ENCODE assay signal across 18 mouse cellular contexts in genomic region chr11:77181528-77181927, GRCm38 (mm10). TPM values are rescaled to one million over a fixed set of nuclear protein-coding genes. Genes with fewer than 3 reads are reported as not detected.
DNase-seq lines count a peak whose midpoint lies in the region; ATAC-seq and TF ChIP-seq lines count a peak whose summit lies in the region.
"Had no signal": no experiment of that assay in that cellular context is flagged by ENCODE, and none has a peak within 500 bp of the region (broad histone marks: within the 10 kb centered on the region; RNA-seq: fewer than 3 reads in every experiment).

No protein-coding gene starts in this region.

- no peak for TF ChIP-seq POLR2A in kidney, adult 2 months (IDR thresholded peaks at IDR 0.05; ENCODE audit: low read depth, low read length)
- TF ChIP-seq POLR2A in cerebellum, adult 2 months (IDR thresholded peaks at IDR 0.05; ENCODE audit: borderline replicate concordance, insufficient read depth, low read length), result no peak

- no peaks in the 10 kb centered on the region for H3K27me3 ChIP-seq in kidney, adult 2 months (replicated peaks; ENCODE audit: control insufficient read depth, insufficient read depth, low read length)
- H3K27me3 ChIP-seq in stomach, embryonic 16.5 days (ENCODE audit: control insufficient read depth, insufficient read depth, low read length), result no peaks in the 10 kb centered on the region
- H3K27me3 ChIP-seq in stomach, postnatal 0 days (ENCODE audit: control insufficient read depth, insufficient read depth, low read length), result no peaks in the 10 kb centered on the region
- H3K27me3 ChIP-seq in intestine, postnatal 0 days (replicated peaks; ENCODE audit: control insufficient read depth, insufficient read depth, low read length), result no peaks in the 10 kb centered on the region
- H3K27me3 ChIP-seq in cerebellum, adult 2 months (ENCODE audit: control insufficient read depth, insufficient read depth, low read length), result no peaks in the 10 kb centered on the region
- H3K27me3 ChIP-seq: embryonic facial prominence, embryonic 13.5 days; embryonic facial prominence, embryonic 15.5 days; forebrain, embryonic 12.5 days had no signal

- no peak for TF ChIP-seq CTCF in kidney, adult 2 months (conservative IDR thresholded peaks at IDR 0.05; ENCODE audit: insufficient read depth, insufficient read length, low read depth, low read length)
- no peak for TF ChIP-seq CTCF in stomach, postnatal 0 days (IDR thresholded peaks at IDR 0.05; ENCODE audit: low read depth)
- TF ChIP-seq CTCF in intestine, postnatal 0 days (IDR thresholded peaks at IDR 0.05; ENCODE audit: low read depth), result no peak
- no peak for TF ChIP-seq CTCF in cerebellum, adult 2 months (IDR thresholded peaks at IDR 0.05; ENCODE audit: borderline replicate concordance, insufficient read depth, low read depth, low read length)

- no peak overlapping the region for H3K4me3 ChIP-seq in kidney, adult 2 months (ENCODE audit: insufficient read depth, low read depth, low read length)
- H3K4me3 ChIP-seq in stomach, embryonic 16.5 days (replicated peaks; ENCODE audit: low read length), result no peak overlapping the region
- no peak overlapping the region for H3K4me3 ChIP-seq in stomach, postnatal 0 days (ENCODE audit: low read depth, low read length)
- no peak overlapping the region for H3K4me3 ChIP-seq in intestine, postnatal 0 days (ENCODE audit: low read depth, low read length)
- H3K4me3 ChIP-seq in cerebellum, adult 2 months (replicated peaks; ENCODE audit: insufficient read depth, low read depth, low read length), result no peak overlapping the region
- H3K4me3 ChIP-seq: embryonic facial prominence, embryonic 13.5 days; embryonic facial prominence, embryonic 15.5 days; erythroblast, embryonic 14.5 days; forebrain, embryonic 10.5 days; forebrain, embryonic 12.5 days had no signal

- no peaks in the 10 kb centered on the region for H3K36me3 ChIP-seq in kidney, adult 2 months (ENCODE audit: control insufficient read depth, insufficient read depth, low read length)
- H3K36me3 ChIP-seq in stomach, embryonic 16.5 days (ENCODE audit: control insufficient read depth, insufficient read depth, low read length), result no peaks in the 10 kb centered on the region
- no peaks in the 10 kb centered on the region for H3K36me3 ChIP-seq in stomach, postnatal 0 days (ENCODE audit: control insufficient read depth, insufficient read depth, low read length)
- H3K36me3 ChIP-seq in intestine, postnatal 0 days (ENCODE audit: control insufficient read depth, insufficient read depth), result no peaks in the 10 kb centered on the region
- H3K36me3 ChIP-seq: embryonic facial prominence, embryonic 13.5 days; embryonic facial prominence, embryonic 15.5 days; forebrain, embryonic 10.5 days; forebrain, embryonic 12.5 days had no signal

- DNase-seq in kidney, adult 2 months, result peak; percentile 29
- no peak for DNase-seq in kidney, adult 11 months
- no peak for DNase-seq in stomach, postnatal 0 days (ENCODE audit: low spot score)
- DNase-seq in yolk sac, embryonic 10.5 days (ENCODE audit: low spot score), result peak; percentile 57
- no peak for DNase-seq in cerebellum, adult 2 months
- DNase-seq: adrenal gland, adult 2 months; adrenal gland, postnatal 10 days; adrenal gland, postnatal 25 days; B cell, adult 2 months; embryo, embryonic 11 days had no signal

- peaks cover 5% of the 10 kb centered on the region; the same call in 1 of the 2 replicates for H3K4me1 ChIP-seq in kidney, adult 2 months (ENCODE audit: control insufficient read depth, insufficient read depth, low read length)
- peaks cover 8% of the 10 kb centered on the region; the same call in 1 of the 2 replicates for H3K4me1 ChIP-seq in stomach, embryonic 16.5 days (ENCODE audit: control insufficient read depth, insufficient read depth, low read length)
- H3K4me1 ChIP-seq in stomach, postnatal 0 days (replicated peaks; ENCODE audit: control insufficient read depth, insufficient read depth), result no peaks in the 10 kb centered on the region
- no peaks in the 10 kb centered on the region; the same call in 1 of the 2 replicates for H3K4me1 ChIP-seq in intestine, postnatal 0 days (replicated peaks; ENCODE audit: control insufficient read depth, insufficient read depth, low read length)
- H3K4me1 ChIP-seq in cerebellum, adult 2 months (ENCODE audit: control insufficient read depth, insufficient read depth, low read length), result peaks cover 3% of the 10 kb centered on the region; the same call in 1 of the 2 replicates
- H3K4me1 ChIP-seq: embryonic facial prominence, embryonic 13.5 days; embryonic facial prominence, embryonic 15.5 days; forebrain, embryonic 10.5 days had no signal

- H3K9ac ChIP-seq in stomach, embryonic 16.5 days (ENCODE audit: low read length), result no peak overlapping the region
- H3K9ac ChIP-seq in stomach, postnatal 0 days (ENCODE audit: low read length), result no peak overlapping the region
- no peak overlapping the region for H3K9ac ChIP-seq in intestine, postnatal 0 days (ENCODE audit: low read depth, low read length)
- H3K9ac ChIP-seq: embryonic facial prominence, embryonic 13.5 days; embryonic facial prominence, embryonic 15.5 days; forebrain, embryonic 12.5 days had no signal

- TF ChIP-seq EP300 in stomach, postnatal 0 days (optimal IDR thresholded peaks at IDR 0.05), result no peak

- H3K27ac ChIP-seq in kidney, adult 2 months (ENCODE audit: insufficient read depth, low read depth, low read length), result no peak overlapping the region
- H3K27ac ChIP-seq in stomach, embryonic 16.5 days (ENCODE audit: low read length), result no peak overlapping the region
- no peak overlapping the region for H3K27ac ChIP-seq in stomach, postnatal 0 days (replicated peaks)
- peak overlapping the region; percentile 66 for H3K27ac ChIP-seq in intestine, postnatal 0 days (ENCODE audit: low read depth, low read length)
- H3K27ac ChIP-seq in cerebellum, adult 2 months (ENCODE audit: insufficient read depth, low read length), result no peak overlapping the region
- H3K27ac ChIP-seq: embryonic facial prominence, embryonic 13.5 days; embryonic facial prominence, embryonic 15.5 days; forebrain, embryonic 10.5 days; forebrain, embryonic 12.5 days had no signal

- WGBS in kidney, adult 2 months, result 31% methylated on average over 5 of the region's 5 CpGs
- 51% methylated on average over 5 of the region's 5 CpGs for WGBS in stomach, embryonic 16.5 days
- WGBS in stomach, postnatal 0 days, result 44% methylated on average over 5 of the region's 5 CpGs
- WGBS in intestine, postnatal 0 days, result 37% methylated on average over 5 of the region's 5 CpGs
- 69% methylated on average over 5 of the region's 5 CpGs for WGBS in cerebellum, adult 2 months

- H3K4me2 ChIP-seq in stomach, embryonic 16.5 days (ENCODE audit: low read depth, low read length), result no peak overlapping the region
- no peak overlapping the region for H3K4me2 ChIP-seq in stomach, postnatal 0 days (replicated peaks; ENCODE audit: low read depth)
- 0 out of 2 replicates have a peak overlapping the region, but pooled peaks have one; percentile 3 for H3K4me2 ChIP-seq in intestine, postnatal 0 days (replicated peaks; ENCODE audit: low read depth)
- H3K4me2 ChIP-seq: embryonic facial prominence, embryonic 13.5 days; embryonic facial prominence, embryonic 15.5 days; forebrain, embryonic 12.5 days had no signal

- no peaks in the 10 kb centered on the region for H3K9me3 ChIP-seq in stomach, embryonic 16.5 days (replicated peaks; ENCODE audit: control insufficient read depth, low read length)
- no peaks in the 10 kb centered on the region for H3K9me3 ChIP-seq in stomach, postnatal 0 days (ENCODE audit: control insufficient read depth, low read length)
- no peaks in the 10 kb centered on the region for H3K9me3 ChIP-seq in intestine, postnatal 0 days (ENCODE audit: control insufficient read depth)
- H3K9me3 ChIP-seq: embryonic facial prominence, embryonic 13.5 days; embryonic facial prominence, embryonic 15.5 days; forebrain, embryonic 10.5 days; forebrain, embryonic 12.5 days had no signal

- peak; percentile 56; the same call in 1 of the 2 replicates for ATAC-seq in stomach, embryonic 16.5 days (ENCODE audit: insufficient read depth, low FRiP score)
- ATAC-seq in stomach, postnatal 0 days (ENCODE audit: low FRiP score, low TSS enrichment), result no peak
- peak; percentile 61 for ATAC-seq in intestine, postnatal 0 days
- no peak for ATAC-seq in CD4-positive, CD25-positive, alpha-beta regulatory T cell, adult 4 months

RNA-seq across cellular contexts. Expression of gene Efcab5, which starts 7.2 kb away (rescaled TPM):
- polyA plus RNA-seq in kidney, adult 2 months (2012; rRNA removed), result 0.17 and 0.42 TPM in 2 replicates
- 0.30 and 0.37 TPM in 2 replicates for polyA plus RNA-seq in stomach, embryonic 16.5 days (2015; fragmentation: Nextera tagmentation; extraction: Ambion mirVana)
- 0.12 and 0.15 TPM in 2 replicates for polyA plus RNA-seq in stomach, postnatal 0 days (2015; fragmentation: Nextera tagmentation; extraction: Ambion mirVana)
- polyA plus RNA-seq in intestine, postnatal 0 days (2015; fragmentation: Nextera tagmentation; extraction: Ambion mirVana), result 0.46 and 0.55 TPM in 2 replicates
- polyA plus RNA-seq in cerebellum, adult 2 months (2012; rRNA removed), result 1.2 and 1.7 TPM in 2 replicates
- polyA plus RNA-seq in CD4-positive, CD25-positive, alpha-beta regulatory T cell, adult 4 months (2017; shearing (Covaris generic)), result under 1 TPM; 0.32 to 0.33 TPM
- polyA plus RNA-seq: erythroblast, embryonic 14.5 days had no signal

RNA-seq across cellular contexts. Expression of gene Ssh2, which starts 34.6 kb away (rescaled TPM):
- polyA plus RNA-seq in kidney, adult 2 months (2012; rRNA removed), result 5.4 and 6.1 TPM in 2 replicates
- 7.4 and 8.4 TPM in 2 replicates for polyA plus RNA-seq in stomach, embryonic 16.5 days (2015; fragmentation: Nextera tagmentation; extraction: Ambion mirVana)
- 3.0 and 3.5 TPM in 2 replicates for polyA plus RNA-seq in stomach, postnatal 0 days (2015; fragmentation: Nextera tagmentation; extraction: Ambion mirVana)
- 2.7 and 3.3 TPM in 2 replicates for polyA plus RNA-seq in intestine, postnatal 0 days (2015; fragmentation: Nextera tagmentation; extraction: Ambion mirVana)
- 14.3 and 14.5 TPM in 2 replicates for polyA plus RNA-seq in cerebellum, adult 2 months (2012; rRNA removed)
- polyA plus RNA-seq in CD4-positive, CD25-positive, alpha-beta regulatory T cell, adult 4 months (2017; shearing (Covaris generic)), result 100 to 1,000 TPM in 1 of 2 experiments, 10 to 100 TPM in 1; 83.8 to 101 TPM

Comparison
In these comparisons a context has a peak if more than half of its experiments do, and no peak if none do; other contexts are left out.
1. DNase-seq: peak in kidney, adult 2 months (single experiment) and yolk sac, embryonic 10.5 days (single experiment); none in kidney, adult 11 months (single experiment), stomach, postnatal 0 days (single experiment) and cerebellum, adult 2 months (0 of 2).
2. ATAC-seq: peak in stomach, embryonic 16.5 days (single experiment) and intestine, postnatal 0 days (single experiment); none in stomach, postnatal 0 days (single experiment) and CD4-positive, CD25-positive, alpha-beta regulatory T cell, adult 4 months (single experiment).